Mouse (Mus musculus) neutrophil, adult 5-6 weeks (primary cell): ENCODE data around the gene Lingo3. TPM values are rescaled to one million over a fixed set of nuclear protein-coding genes. Genes with fewer than 3 reads are reported as not detected.

Source experiments
- ATAC-seq: fragments of 151-379, 151-347 bp; 2 replicates; pipeline ENCODE4 v1.8.0; 2017; ENCODE audit warnings: mild to moderate bottlenecking, moderate TSS enrichment; ENCODE audit not compliant: insufficient number of reproducible peaks, poor library complexity, low FRiP score, severe bottlenecking; ENCODE audit errors: extremely low read depth
- total RNA-seq: library from RNA; stranded (forward); fragments of 200-1000 nt; gene quantifications from 2 replicates; pipeline ENCODE4 v1.2.3, GENCODE M21; 2017

Lingo3 gene
- total RNA-seq, 1 experiment from 2014 or later = not detected

DNA sequence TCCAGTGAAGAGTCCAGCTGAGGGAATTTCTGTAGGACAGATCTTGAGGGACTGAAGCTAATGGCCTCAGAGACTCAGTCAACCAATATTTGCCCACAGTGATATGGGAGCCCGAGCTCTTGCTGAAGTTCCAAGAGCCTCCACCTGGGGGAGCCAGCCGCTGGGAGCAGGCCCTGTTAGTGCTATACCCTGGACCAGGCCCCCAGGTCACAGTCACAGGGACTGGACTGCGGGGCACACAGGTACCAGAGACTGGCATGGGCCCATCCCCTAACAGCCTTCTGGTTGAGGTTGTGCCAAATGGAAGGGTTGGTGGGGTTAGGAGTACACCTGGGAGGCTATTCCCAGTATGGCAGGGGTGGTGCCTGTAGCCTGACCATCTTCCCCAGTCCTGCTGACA lies 37.9 kb downstream of the Lingo3 start:
- peak; percentile 38 for ATAC-seq

GRCm38 (mm10) chr10:80805322-80805721 lies 38.5 kb downstream of the Lingo3 start:
- no peak for ATAC-seq

DNA sequence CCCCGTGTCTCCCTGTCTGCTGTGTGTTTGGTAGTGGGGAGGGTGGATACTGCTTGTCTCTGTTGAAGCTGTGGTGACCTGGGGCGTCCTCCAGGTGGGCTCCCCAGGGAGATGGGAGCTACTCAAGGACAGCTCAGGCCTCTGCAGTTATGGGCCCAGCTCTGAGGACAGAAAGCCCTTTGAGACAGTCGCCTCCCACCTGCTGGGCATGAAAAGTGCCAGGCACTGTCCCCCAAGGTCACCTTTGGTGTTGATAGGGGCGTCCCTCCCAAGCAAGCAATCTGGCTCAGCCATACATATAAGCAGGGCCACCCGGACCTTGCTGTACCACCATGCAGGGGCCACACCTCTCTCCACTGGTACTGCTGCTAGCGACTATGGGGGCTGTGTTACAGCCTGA lies 38.9 kb downstream of the Lingo3 start, which contains the start of gene Amh:
Amh (plus strand) TSS at position 328 of the 400 bp plus-strand sequence.
- ATAC-seq = no peak

DNA sequence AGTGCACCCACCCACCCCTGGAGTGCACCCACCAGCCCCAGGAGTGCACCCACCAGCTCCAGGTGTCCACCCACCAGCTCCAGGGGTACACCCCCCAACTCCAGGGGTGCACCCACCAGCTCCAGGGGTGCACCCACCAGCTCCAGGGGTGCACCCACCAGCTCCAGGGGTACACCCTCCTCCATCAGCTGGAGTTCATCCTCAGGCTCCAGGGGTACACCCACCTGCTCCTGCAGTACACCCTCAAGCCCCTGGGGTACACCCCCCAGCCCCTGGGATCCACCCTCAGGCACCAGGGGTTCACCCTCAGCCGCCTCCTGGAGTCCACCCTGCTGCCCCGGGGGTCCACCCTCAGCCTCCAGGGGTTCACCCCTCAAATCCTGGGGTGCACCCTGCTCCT lies 39.5 kb downstream of the Lingo3 start:
- no peak for ATAC-seq

DNA sequence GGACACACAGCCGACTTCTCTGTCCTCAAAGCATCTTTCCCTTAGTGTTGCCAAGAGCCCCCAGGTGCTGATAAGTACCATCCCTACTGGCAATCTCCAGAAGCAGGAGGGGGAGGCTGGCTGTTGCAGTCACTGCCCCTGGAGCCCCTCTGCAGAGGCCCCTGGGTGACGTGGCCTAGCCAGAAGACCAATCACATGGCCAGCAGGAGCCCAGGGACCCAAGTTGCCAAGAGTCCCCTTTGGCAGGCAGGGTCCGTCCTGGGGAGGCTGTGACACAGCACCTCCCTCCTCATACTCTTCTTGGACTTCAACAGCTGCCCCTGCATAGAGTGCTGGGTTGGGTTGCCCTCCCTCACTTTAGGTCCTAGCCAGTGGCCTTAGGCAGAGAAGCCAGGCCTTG lies 40.8 kb downstream of the Lingo3 start:
- ATAC-seq = no peak

DNA sequence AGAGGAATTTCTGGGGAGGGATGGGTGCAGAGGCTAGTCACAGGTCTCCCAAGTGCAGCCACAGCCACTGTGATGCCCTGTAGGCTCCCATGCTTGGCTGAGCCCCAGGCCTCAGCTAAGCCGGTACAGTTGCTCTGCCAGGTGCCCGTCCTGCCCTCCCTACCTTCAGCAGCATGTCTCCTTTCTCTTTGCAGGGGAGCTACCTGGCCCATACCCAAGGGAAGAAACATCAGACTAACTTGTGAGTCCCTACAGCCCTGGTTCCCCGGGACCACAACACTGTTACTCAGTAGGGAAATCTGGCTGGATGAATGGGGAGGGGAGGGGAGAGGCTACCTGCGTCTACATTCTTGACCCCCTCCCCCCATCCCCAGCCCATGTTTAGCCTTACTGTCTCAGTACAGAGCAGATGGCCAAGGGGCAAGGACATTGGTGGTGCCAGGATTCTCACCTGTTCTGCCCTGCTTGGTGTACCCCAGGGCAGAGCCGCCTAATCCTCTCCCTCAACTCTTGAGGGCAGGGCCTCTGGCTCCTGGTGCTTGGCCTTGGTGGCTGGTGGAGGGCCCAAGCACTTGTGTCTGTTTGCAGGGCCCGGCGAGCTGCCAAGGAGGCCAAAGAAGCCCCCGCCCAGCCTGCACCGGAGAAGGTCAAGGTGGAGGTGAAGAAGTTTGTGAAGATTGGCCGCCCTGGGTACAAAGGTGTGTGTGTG lies 41.5 kb downstream of the Lingo3 start:
- no peak for ATAC-seq

DNA sequence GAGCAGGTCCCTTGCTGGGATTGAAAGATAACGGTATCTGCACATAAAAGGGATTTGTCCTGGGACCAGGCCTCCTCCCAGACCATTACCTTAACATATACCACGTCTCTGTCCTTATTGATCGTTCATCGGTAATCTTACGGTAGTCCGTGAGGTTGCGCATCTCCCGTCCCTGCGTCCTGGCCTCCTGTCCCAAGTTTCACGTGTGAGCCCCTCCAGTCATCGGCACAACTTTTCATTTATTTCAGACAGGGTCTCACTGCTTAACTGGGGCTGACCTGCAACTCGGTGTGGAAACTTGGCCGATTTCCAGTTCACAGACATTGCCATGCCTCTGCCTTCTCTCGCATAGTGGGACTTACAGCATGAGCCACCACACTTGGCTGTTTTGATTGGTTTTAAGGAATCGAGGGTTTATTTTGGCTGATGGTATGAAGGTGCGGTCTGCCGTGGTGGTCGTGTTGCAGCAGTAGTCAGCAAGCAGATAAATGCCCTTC lies 44.7 kb downstream of the Lingo3 start:
- no peak for ATAC-seq

GRCm38 (mm10) chr10:80798150-80799006 lies 45.5 kb downstream of the Lingo3 start, which contains the start of the genes Sf3a2 and Plekhj1:
Sf3a2 (plus strand) TSS chr10:80798198.
Plekhj1 (minus strand) TSS chr10:80798626.
- peak; percentile 85 for ATAC-seq

GRCm38 (mm10) chr10:80797186-80798149 lies 46.4 kb downstream of the Lingo3 start:
- peak; percentile 2; the same call in 1 of the 2 replicates for ATAC-seq

DNA sequence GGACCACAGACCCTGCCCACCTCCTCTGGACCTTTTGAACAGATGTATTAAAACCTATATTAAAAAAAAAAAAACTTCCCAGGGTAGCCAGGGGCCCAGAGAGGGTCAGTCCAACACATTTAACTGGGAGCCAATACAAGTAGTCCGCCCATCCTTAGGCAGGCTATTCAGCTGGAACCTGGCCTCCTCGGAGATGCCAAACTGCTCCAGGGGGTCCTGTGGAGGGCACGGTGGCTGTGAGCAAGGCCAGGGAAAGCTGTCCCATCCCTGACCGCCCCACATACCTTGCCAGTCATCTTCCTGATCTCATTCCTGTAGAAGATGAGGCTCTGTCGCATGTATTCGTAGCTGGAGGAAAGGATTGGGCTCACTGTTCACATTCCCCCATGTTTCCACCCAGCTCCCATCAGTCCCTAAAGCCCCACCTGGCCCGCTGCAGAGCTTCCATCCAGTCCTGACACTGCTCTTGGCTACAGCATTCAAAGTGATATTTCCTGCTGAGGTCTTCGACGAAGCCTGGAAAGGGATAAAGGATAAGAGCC lies 47.5 kb downstream of the Lingo3 start:
- no peak for ATAC-seq

GRCm38 (mm10) chr10:80794750-80795149 lies 49.1 kb downstream of the Lingo3 start:
- ATAC-seq = no peak

DNA sequence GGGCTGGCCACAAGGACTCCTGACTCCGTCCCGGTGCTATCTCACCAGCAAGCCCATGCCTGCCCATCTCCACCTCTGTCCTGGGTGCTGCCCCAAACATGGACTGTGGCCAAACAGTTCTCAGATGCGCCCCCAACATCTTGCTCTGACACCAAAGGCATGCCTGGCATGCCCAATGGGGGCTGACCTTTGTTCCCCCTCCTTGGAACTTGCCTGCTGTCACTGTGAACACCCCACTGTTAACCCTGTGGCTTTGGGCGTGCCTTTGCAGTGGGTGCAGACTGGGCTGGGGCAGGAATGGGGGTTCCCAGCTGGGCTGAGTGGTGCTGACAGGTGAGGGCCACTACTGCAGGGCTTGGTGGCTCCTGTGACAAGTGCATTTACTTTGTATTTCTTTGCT lies 50.0 kb downstream of the Lingo3 start:
- ATAC-seq = no peak

GRCm38 (mm10) chr10:80793033-80793784 lies 50.6 kb downstream of the Lingo3 start:
- no peak for ATAC-seq

DNA sequence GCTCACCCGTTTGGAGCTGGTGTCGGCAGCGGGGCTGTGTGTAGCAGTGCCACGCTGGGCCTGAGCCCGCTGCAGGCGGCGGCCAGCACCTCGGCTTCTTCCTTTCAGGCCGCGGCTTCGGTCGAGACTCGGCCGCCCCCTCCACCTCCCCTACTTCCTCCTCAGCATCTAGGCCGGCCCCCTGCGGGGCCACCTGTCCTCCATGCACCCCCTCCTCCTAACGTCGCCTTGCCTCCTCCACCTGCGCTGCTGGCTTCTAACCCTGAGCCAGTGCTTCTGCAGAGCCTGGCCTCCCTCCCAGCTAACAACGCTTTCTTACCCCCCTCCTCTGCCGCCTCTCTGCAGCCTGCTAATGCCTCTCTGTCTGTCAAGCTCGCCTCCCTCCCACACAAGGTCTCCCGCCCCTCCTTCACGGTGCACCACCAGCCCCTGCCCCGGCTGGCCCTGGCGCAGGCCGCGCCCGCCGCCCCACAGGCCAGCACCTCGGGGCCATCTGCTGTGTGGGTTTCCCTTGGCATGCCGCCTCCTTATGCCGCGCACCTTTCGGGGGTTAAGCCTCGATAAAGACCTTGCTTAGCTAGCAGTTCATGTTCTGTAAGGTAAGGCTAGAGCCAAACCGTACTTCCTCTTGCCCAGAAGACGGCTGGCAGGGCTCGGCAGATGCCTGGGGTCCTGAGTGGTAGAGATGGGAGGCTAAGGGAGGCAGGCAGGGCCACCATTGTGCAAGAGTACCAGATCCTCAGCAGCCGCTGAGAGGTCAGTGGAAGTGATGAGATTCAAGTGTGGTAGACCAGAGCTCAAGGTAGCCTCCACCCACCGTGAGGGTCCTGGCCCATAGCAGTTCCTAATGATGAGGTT lies 51.4 kb downstream of the Lingo3 start:
- ATAC-seq = no peak

GRCm38 (mm10) chr10:80791476-80792174 lies 52.2 kb downstream of the Lingo3 start:
- no peak for ATAC-seq

DNA sequence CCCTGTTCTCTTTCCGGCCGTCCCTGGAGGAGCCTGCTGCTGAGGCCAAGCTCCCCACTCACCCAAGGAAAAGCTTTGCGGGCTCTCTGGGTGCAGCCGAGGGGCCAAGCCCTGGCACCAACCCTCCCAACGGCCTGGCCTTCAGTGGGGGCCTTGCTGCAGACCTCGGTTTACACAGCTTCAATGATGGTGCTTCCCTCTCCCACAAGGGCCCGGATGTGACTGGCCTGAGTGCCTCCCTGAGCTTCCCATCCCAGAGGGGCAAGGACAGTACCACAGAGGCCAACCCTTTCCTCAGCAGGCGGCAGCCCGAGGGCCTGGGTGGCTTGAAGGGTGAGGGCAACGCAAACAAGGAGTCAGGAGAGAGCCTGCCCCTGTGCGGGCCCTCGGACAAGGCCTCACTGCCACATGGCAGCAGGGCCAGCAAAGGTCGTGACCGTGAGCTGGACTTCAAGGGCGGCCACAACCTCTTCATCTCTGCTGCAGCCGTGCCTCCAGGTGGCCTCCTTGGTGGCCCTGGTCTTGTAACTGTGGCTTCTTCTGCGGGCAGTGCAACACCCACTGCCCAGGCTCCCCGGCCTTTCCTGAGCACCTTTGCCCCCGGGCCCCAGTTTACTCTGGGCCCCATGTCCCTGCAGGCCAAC lies 53.0 kb downstream of the Lingo3 start:
- ATAC-seq = no peak
